Mouse (Mus musculus) Patski (cell line): ENCODE measurements around the gene Llgl2. TPM values are rescaled to one million over a fixed set of nuclear protein-coding genes. Genes with fewer than 3 reads are reported as not detected.
A peak's percentile ranks its signal among the peaks of the same experiment; 100 is the strongest.

Experiments used
- ATAC-seq: fragments of 100-300 bp; one replicate; pipeline ENCODE4 v1.8.0; 2021
- CTCF ChIA-PET: fragments of 350-600 bp; sonication (Branson Sonifier 250); formaldehyde crosslinking; loops from one replicate; lab custom pipeline; 2022; ENCODE audit warnings: inconsistent platforms; lab: Charles Lee
- POLR2A ChIA-PET: fragments of 350-600 bp; sonication (Branson Sonifier 250); formaldehyde crosslinking; loops from one replicate; lab custom pipeline; 2022; ENCODE audit warnings: antibody characterized with exemption, inconsistent platforms; lab: Charles Lee
- DNase-seq: peaks from one replicate; pipeline ENCODE4 v3.0.0-alpha.2; 2011; ENCODE audit warnings: low read depth, low spot score
- H3K27me3 ChIP-seq: fragments of 371-371 bp; one replicate; pipeline ENCODE4 v1.5.1; 2021
- CTCF ChIP-seq: fragments of 100-300 bp; IDR thresholded peaks from one replicate; pipeline ENCODE4 v1.5.1; 2021
- in situ Hi-C: fragments of 300-500 bp; cut with MboI; formaldehyde crosslinking; loops from 3 replicates; pipeline ENCODE4 v1.11.1; 2018; ENCODE audit warnings: low pct_unique_long_range_greater_than_20kb, mixed read lengths
- polyA plus RNA-seq: library from polyadenylated mRNA; unstranded; gene quantifications from one replicate; pipeline ENCODE4 v1.2.3, GENCODE M21; 2021

Gene Llgl2
- polyA plus RNA-seq, 1 experiment from 2014 or later, result 163 TPM

DNA sequence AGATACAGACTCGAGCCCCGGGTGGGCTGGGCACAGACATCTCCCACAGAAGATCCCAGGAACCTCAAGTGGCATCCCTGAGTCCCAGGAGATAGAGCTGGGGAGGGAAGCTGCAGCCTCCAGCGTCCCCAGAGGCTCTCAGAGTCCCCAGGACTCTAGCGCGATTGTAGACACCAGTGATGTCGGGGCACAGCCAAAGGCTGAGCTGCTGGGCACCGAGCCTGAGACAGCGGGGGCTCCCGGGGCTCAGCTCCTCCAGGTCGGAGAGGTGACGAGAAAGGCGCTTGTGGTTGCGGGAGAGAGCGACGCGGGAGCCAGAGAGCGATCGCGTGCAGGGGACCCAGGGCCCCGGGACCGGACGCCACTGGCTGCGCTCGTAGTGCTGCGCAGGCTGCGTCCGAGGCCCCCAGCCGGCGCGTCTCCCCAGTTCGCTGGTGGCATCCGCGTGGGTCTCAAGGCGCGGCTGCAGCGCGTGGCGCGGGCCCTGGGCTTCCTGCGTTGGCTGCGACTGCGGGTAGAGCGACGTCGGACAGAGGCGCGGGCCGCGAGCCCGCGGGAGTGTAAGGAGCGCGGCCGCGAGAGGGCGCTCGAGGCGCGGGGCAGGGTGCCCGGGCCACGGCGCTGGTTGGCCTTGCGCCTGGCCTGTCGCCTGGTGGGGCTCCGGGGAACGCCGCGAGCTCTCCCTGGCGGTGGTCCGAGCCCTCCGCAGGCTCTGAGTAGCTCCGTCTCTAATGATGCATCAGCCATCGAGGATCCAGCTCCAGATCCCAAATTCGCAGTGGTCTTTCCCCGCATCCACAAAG lies 35.5 kb downstream of the Llgl2 start:
- DNase-seq (no peak), ATAC-seq (peak; percentile 45)
- in situ Hi-C loops, result loop anchor here (5.0 kb wide), 2 partner anchors 37 to 142 kb away; partner anchors contain the start of gene Llgl2
- H3K27me3 ChIP-seq, result no peaks in the 10 kb centered on the region
- TF ChIP-seq CTCF, result no peak
- POLR2A ChIA-PET, result interaction anchor here (1.2 to 1.8 kb wide), 2 partner anchors 38 to 44 kb away, joined by 3 to 6 read pairs; partner anchors contain the start of gene Tsen54
- CTCF ChIA-PET, result interaction anchor here (0.7 to 1.6 kb wide), 7 partner anchors 11 to 42 kb away, joined by 3 to 7 read pairs (median 4); no protein-coding TSS in a partner anchor

GRCm38 (mm10) chr11:115863895-115864294 lies 40.0 kb downstream of the Llgl2 start:
- no peaks in the 10 kb centered on the region for H3K27me3 ChIP-seq
- DNase-seq (no peak), ATAC-seq (no peak)
- in situ Hi-C loops, result loop anchor here (10.0 kb wide), 1 partner anchor 119 kb away; no protein-coding TSS in a partner anchor
- POLR2A ChIA-PET, result no interaction called here
- CTCF ChIA-PET, result interaction anchor here (1.2 kb wide), 1 partner anchor 12 kb away, joined by 3 read pairs; no protein-coding TSS in a partner anchor
- no peak for TF ChIP-seq CTCF

- ChIA-PET POLR2A (no interaction called here), CTCF (interaction anchor here (0.9 to 1.6 kb wide), 3 partner anchors 8 to 12 kb away, joined by 3 to 4 read pairs (median 3); no protein-coding TSS in a partner anchor)
- H3K27me3 ChIP-seq, result no peaks in the 10 kb centered on the region
- TF ChIP-seq CTCF, result no peak
- in situ Hi-C loops, result loop anchor here (10.0 kb wide), 1 partner anchor 125 kb away; no protein-coding TSS in a partner anchor
- no peak for ATAC-seq
- DNase-seq, result no peak
Measured at GRCm38 (mm10) chr11:115869393-115869792, 45.5 kb downstream of the Llgl2 start.

DNA sequence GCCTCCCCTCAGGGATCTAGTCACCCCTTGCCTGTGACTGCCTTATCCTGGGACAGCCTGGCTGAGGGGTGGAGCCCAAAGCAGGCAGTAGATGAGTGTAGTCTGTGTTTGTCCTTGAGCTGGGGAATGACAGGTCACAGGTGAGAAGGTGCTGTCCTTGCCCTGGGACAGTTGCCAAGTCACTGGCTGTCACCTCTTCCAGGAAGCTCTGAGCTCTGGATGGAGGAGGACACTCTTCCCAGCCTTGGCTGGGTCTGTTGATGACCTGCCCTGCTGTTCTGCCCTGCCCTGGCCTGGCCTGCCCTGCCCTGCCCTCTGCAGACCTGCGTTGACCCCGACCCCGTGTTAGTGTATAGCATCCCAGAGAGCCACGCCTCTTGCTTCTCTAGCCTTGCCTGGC lies 48.6 kb downstream of the Llgl2 start:
- ChIA-PET CTCF (interaction anchor here (2.6 kb wide), 1 partner anchor 8 kb away, joined by 12 read pairs; no protein-coding TSS in a partner anchor), POLR2A (interaction anchor here (1.3 kb wide), 1 partner anchor 30 kb away, joined by 3 read pairs; no protein-coding TSS in a partner anchor)
- in situ Hi-C loops, result loop anchor here (10.0 kb wide), 1 partner anchor 228 kb away; no protein-coding TSS in a partner anchor
- DNase-seq (no peak), ATAC-seq (peak; percentile 10)
- TF ChIP-seq CTCF, result no peak
- H3K27me3 ChIP-seq, result no peaks in the 10 kb centered on the region

DNA sequence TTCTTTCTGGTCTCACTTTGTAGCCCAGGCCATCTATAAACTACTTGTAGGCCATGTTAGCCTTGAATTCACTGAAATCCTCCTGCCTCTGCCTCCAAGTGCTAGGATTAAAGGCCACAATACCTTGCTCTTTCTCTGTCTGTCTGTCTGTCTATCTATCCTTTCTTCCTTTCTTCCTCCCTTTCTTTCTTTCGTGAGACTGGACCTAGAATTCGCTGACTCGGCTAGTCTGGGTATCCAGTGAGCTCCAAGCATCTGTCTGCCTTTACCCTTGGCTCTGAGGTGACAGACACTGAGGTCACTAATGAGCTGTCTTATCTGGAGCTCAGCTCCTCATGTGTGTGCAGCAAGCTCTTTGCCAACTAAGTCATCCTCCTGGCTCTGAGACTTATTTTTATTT lies 52.1 kb downstream of the Llgl2 start:
- in situ Hi-C loops, result loop anchor here (10.0 kb wide), 1 partner anchor 231 kb away; no protein-coding TSS in a partner anchor
- ATAC-seq (no peak), DNase-seq (no peak)
- POLR2A ChIA-PET, result no interaction called here
- TF ChIP-seq CTCF, result no peak
- CTCF ChIA-PET, result interaction anchor here (0.8 to 1.0 kb wide), 2 partner anchors 12 to 18 kb away, joined by 3 read pairs; no protein-coding TSS in a partner anchor
- no peaks in the 10 kb centered on the region for H3K27me3 ChIP-seq

GRCm38 (mm10) chr11:115876438-115876837 lies 52.6 kb downstream of the Llgl2 start:
- in situ Hi-C loops, result loop anchor here (10.0 kb wide), 1 partner anchor 232 kb away; no protein-coding TSS in a partner anchor
- no peak for TF ChIP-seq CTCF
- ChIA-PET POLR2A (no interaction called here), CTCF (interaction anchor here (0.8 kb wide), 2 partner anchors 18 to 67 kb away, joined by 3 to 4 read pairs; no protein-coding TSS in a partner anchor)
- no peak for DNase-seq
- no peaks in the 10 kb centered on the region for H3K27me3 ChIP-seq
- no peak for ATAC-seq

- ATAC-seq (no peak), DNase-seq (no peak)
- TF ChIP-seq CTCF, result no peak
- no peaks in the 10 kb centered on the region for H3K27me3 ChIP-seq
- in situ Hi-C loops, result loop anchor here (10.0 kb wide), 1 partner anchor 232 kb away; no protein-coding TSS in a partner anchor
- ChIA-PET POLR2A (no interaction called here), CTCF (interaction anchor here (0.8 kb wide), 1 partner anchor 68 kb away, joined by 4 read pairs; no protein-coding TSS in a partner anchor)
Measured at GRCm38 (mm10) chr11:115877174-115877755, 53.4 kb downstream of the Llgl2 start.

GRCm38 (mm10) chr11:115878071-115878470 lies 54.2 kb downstream of the Llgl2 start:
- in situ Hi-C loops, result loop anchor here (10.0 kb wide), 1 partner anchor 233 kb away; no protein-coding TSS in a partner anchor
- ATAC-seq (no peak), DNase-seq (no peak)
- H3K27me3 ChIP-seq, result no peaks in the 10 kb centered on the region
- ChIA-PET CTCF (no interaction called here), POLR2A (no interaction called here)
- no peak for TF ChIP-seq CTCF

DNA sequence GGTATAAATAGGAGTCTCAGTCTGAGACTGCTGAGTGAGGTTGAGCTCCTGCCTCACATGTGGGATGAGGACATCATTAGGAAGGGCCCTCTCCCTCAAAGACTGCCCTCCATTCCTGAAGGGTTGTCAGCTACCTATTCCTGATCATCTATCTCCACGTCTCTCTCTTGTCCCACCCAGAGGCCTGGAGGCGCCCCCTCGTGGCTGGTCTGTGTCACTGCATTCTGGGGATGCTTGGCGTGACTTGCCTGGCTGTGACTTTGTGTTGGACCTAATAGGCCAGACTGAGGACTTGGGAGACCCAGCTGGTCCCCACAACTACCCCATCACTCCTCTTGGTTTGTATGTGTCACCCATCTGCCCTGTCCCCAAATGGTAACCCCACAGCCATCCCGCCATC lies 57.2 kb downstream of the Llgl2 start:
- no peak for ATAC-seq
- CTCF ChIA-PET, result interaction anchor here (0.9 to 2.4 kb wide), 11 partner anchors 9 to 159 kb away, joined by 3 to 12 read pairs (median 4); partner anchors contain the start of genes Caskin2, Smim5 and Tsen54
- no peak for TF ChIP-seq CTCF
- in situ Hi-C loops, result no loop called here
- POLR2A ChIA-PET, result interaction anchor here (0.7 kb wide), 1 partner anchor 19 kb away, joined by 3 read pairs; no protein-coding TSS in a partner anchor
- no peak for DNase-seq
- H3K27me3 ChIP-seq, result no peaks in the 10 kb centered on the region

DNA sequence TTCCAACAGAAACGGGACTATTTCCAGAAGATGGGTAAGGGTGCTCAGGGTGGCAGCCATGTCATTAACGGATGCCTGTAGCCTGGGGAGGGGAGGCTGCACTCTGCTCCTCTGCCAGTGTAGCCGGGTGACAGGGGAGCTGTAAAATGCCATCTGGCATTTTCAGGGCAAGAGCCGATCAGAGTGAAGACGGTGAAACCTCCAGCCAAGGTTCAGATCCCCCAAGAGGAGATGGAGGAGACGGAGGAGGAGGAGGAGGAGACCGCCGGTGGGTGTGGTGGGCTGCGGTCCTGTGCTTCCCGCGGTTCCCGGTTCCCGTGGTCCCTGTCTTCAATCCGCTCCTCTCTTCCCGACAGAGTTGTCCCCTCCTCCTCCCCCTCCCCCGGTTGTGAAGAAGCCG lies 59.4 kb downstream of the Llgl2 start:
- in situ Hi-C loops, result no loop called here
- POLR2A ChIA-PET, result interaction anchor here (0.8 kb wide), 1 partner anchor 63 kb away, joined by 3 read pairs; no protein-coding TSS in a partner anchor
- ATAC-seq, result no peak
- no peak for TF ChIP-seq CTCF
- no peak for DNase-seq
- CTCF ChIA-PET, result no interaction called here
- H3K27me3 ChIP-seq, result no peaks in the 10 kb centered on the region
